Mouse (Mus musculus) T-helper 2 cell (primary cell): ENCODE results near the gene Efl1.
"Not testable (repeated sequence)": the region's sequence is repeated elsewhere in the genome, so short reads cannot be mapped to it uniquely, and the experiment has no call there.

Experiments used
- in situ Hi-C: fragments of 300-600 bp; cut with MboI, MseI; formaldehyde crosslinking; loops from one replicate; pipeline ENCODE4 v1.15.1; 2025; ENCODE audit warnings: high pct_unique_total_duplicates

Efl1 gene

GRCm38 (mm10) chr7:82758521-82758920, 110.1 kb downstream of the Efl1 start:
- in situ Hi-C loops, result no loop called here

- in situ Hi-C loops, result no loop called here
Measured at GRCm38 (mm10) chr7:82759091-82759490, 110.7 kb downstream of the Efl1 start.

GRCm38 (mm10) chr7:82764951-82765350, 116.5 kb downstream of the Efl1 start:
- in situ Hi-C loops, result no loop called here

GRCm38 (mm10) chr7:82766623-82767022, 118.2 kb downstream of the Efl1 start:
- in situ Hi-C loops, result no loop called here

- in situ Hi-C loops, result no loop called here
Measured at GRCm38 (mm10) chr7:82770207-82770606, 121.8 kb downstream of the Efl1 start.

GRCm38 (mm10) chr7:82770957-82771660, 122.7 kb downstream of the Efl1 start:
- in situ Hi-C loops, result not testable (repeated sequence)

GRCm38 (mm10) chr7:82771661-82772021, 123.2 kb downstream of the Efl1 start:
- in situ Hi-C loops, result not testable (repeated sequence)

GRCm38 (mm10) chr7:82772481-82772880, 124.1 kb downstream of the Efl1 start:
- in situ Hi-C loops, result no loop called here

- in situ Hi-C loops, result no loop called here
Measured at GRCm38 (mm10) chr7:82773150-82773549, 124.7 kb downstream of the Efl1 start.

GRCm38 (mm10) chr7:82773884-82774283, 125.5 kb downstream of the Efl1 start:
- in situ Hi-C loops, result no loop called here

- in situ Hi-C loops, result no loop called here
Measured at GRCm38 (mm10) chr7:82775090-82775489, 126.7 kb downstream of the Efl1 start.

GRCm38 (mm10) chr7:82783071-82783470, 134.7 kb downstream of the Efl1 start:
- in situ Hi-C loops, result no loop called here

GRCm38 (mm10) chr7:82783693-82784092, 135.3 kb downstream of the Efl1 start:
- in situ Hi-C loops, result no loop called here

GRCm38 (mm10) chr7:82785335-82785934, 137.0 kb downstream of the Efl1 start:
- in situ Hi-C loops, result no loop called here

GRCm38 (mm10) chr7:82785970-82786647, 137.7 kb downstream of the Efl1 start:
- in situ Hi-C loops, result no loop called here

GRCm38 (mm10) chr7:82792644-82793043, 144.2 kb downstream of the Efl1 start:
- in situ Hi-C loops, result no loop called here

GRCm38 (mm10) chr7:82793111-82793510, 144.7 kb downstream of the Efl1 start:
- in situ Hi-C loops, result no loop called here

- in situ Hi-C loops, result no loop called here
Measured at GRCm38 (mm10) chr7:82794542-82794941, 146.1 kb downstream of the Efl1 start.

- in situ Hi-C loops, result no loop called here
Measured at GRCm38 (mm10) chr7:82802206-82802605, 153.8 kb downstream of the Efl1 start.

GRCm38 (mm10) chr7:82808257-82808656, 159.8 kb downstream of the Efl1 start:
- in situ Hi-C loops, result no loop called here

GRCm38 (mm10) chr7:82809126-82809525, 160.7 kb downstream of the Efl1 start:
- in situ Hi-C loops, result no loop called here

GRCm38 (mm10) chr7:82810799-82811139, 162.4 kb downstream of the Efl1 start:
- in situ Hi-C loops, result no loop called here
